Mouse (Mus musculus): Measurements from ENCODE around the gene Tnip3.

Tnip3 gene

DNA sequence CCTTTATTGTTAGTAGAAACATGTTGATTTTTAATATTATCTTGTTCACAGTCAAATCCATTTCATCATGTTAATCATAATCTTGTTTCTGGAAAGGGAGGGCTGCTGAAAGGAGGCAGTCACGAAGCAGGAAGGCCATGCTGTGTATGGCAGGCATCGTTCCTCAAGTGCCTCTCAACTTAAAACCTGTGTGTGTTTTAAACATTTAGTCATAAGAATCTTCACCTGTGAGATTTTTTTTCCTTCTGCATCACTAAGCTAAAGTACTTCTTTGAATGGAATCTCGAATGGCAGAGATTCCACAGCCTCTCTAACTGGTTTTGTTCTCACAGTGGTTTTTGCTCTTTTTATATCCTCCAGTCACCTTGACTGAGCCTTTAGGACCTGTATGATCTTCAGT, 121.3 kb downstream of the Tnip3 start:
- DNase-seq (ENCODE audit: low read depth, low spot score) = peak; percentile 6

DNA sequence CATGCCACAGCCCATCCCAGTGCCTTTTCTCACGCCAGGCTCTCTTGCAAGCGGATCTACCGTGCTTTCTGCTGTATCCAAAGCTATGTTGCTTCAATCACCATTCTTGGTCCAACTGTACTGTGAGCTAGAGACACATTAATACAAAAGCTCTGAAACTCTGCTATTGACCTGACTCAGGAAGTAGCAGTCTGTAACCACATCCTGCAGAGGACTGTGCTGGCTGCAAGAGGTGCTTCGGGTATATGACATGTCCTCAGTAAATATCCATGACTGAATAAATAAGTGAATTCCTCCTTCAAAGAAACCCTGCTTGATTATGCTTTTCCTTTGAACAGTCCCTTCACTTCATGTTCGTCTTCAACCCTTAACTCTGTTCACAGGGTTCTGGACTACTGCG, 122.6 kb downstream of the Tnip3 start:
- peak; percentile 79 for DNase-seq (ENCODE audit: low read depth, low spot score)

DNA sequence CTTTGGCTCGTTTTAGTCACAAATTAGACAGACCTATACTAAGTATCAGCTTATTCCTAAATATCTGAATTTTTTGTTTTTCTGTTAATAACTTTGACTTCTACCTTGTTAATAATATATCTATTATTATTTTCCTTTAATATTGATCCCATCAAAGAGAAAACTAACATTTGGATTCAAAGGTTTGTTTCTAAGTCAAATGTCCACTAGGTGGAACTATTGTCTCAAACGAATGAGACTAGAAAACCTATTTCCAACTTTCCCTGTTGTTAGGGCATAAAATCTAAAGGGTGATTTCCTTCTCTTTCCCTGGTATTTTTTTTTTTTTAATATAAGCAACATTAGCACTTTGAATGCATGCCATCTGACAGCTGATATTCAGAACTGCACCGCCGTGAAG, 126.3 kb downstream of the Tnip3 start:
- peak; percentile 21 for DNase-seq (ENCODE audit: low read depth, low spot score)

DNA sequence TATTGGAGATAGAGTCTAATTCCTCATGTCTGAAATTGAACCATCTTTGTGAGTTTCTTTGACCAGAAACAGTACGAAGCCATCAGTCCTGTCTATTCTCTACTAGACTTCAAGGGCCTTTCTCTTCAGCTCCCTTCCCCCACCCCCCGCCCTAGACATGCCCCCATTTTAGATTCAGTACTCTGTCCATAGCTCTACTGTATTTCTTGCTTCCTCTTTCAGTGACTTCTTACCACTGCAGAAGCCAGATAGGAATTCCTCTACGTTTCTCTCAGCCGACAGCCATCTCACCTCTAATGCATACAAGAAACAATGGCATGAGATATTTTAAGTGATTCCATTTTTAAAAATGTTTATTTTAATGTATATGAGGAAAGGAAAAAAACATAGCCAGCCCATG, 136.2 kb downstream of the Tnip3 start:
- no peak for DNase-seq (ENCODE audit: low read depth, low spot score)

GRCm38 (mm10) chr6:65662050-65662449, 136.9 kb downstream of the Tnip3 start:
- DNase-seq (ENCODE audit: low read depth, low spot score) = peak; percentile 66

DNA sequence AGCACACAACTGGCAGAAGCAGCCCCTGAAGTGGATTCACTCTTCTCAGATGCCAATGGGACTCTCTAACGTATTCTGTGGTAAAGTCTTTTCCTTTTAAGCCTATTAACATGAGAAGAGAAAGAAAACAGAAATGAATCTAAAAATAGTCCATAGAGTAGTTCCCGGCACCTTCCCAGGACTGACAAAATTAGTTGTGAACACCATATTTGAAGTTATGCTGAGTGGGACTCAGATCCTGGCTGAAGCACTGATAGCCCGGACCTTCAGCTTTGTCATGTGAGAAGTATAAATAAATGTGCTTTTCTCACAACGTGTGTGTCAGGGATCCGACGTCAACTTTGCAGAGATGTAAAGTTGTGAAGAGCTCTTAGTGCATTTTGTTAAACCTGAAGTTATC, 138.9 kb downstream of the Tnip3 start:
- no peak for DNase-seq (ENCODE audit: low read depth, low spot score)

- no peak for DNase-seq (ENCODE audit: low read depth, low spot score)
Measured at GRCm38 (mm10) chr6:65666295-65666694, 141.2 kb downstream of the Tnip3 start.

DNA sequence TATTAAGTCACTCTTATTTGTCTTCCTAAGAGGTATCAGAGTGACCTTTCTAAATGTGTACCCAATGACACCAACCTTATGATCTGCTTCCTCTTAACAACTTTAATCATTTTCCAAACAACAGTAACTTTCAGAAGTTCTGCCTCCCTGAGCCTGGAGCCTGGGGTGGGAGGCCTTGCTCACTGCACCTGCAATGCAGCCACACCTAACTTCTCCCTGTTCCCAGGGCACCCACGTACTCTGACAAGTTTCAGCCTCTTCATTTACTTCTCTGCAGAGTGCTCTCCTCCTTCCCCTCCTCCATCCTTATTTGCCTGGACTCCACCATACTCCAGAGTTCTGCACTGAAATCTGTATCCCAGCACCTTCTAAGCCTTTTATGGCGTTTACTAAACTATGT, 144.9 kb downstream of the Tnip3 start:
- DNase-seq (ENCODE audit: low read depth, low spot score) = no peak

DNA sequence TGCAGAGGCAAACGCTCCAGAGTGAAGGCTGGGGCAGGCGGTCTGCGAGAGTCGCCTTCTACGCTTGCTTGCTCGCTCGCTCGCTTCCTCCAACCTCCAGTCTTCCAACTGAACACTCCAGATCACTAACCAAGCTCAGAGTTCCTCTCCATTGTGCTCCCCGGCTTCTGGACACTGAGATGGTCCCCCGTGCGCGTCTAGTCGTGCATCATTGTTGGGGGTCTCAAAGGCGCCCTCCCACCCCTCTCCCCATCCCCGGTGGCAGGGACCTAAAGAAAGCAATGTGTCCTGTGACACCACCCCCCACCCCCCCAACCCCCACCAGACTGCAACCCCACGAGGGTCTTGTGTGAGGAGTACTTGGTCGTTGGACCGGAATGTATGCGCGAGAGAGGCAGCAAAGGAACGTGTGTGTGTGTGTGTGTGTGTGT, 145.9 kb downstream of the Tnip3 start:
- DNase-seq (ENCODE audit: low read depth, low spot score) = no peak

- DNase-seq (ENCODE audit: low read depth, low spot score) = peak; percentile 74
Measured at GRCm38 (mm10) chr6:65671451-65671850, 146.3 kb downstream of the Tnip3 start, which contains the start of gene Ndnf. Gene Ndnf, plus strand, starts transcription at chr6:65671590.

DNA sequence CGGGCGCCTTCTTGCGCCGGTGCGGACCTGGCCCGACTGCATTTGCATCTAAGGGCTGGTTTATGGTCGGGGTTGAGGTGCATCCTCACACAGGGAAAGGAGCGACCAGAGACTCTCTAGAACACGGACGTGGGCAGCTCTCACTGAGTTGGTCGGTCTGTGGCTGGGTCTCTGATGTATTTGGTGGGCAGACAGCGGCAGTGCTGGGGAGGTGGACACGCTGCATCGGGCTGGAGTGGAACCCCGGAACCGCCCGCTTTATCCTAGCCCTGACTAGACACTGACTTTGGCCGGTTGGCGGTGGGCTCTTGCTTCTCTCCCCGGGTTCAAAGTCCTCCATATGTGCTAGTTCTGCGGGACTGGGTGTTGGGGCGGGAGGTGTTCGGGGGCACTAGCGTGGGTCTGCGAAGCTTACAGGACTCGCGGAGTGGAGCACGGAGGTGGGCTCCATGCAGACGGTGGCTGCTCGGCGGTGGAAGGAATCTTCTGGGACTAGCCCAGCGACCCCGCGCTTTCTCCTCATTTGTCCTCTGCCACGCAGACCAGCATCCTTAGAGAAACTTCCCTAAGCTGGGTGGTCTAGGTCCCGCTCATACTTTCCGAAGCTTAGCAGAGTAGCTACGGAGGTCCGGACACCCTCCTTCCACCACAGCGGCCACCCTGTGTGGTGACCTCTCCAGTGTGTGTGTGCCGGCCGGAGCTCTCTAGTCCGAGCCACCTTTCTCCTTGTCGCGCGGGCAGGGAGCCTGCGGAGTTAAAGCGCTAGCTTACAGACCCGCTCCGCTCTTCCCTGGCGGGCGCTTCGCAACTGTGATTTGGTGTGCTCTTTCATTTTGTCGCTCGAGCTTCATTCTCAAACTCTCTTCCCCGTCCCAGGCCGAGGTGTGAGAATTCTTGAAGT, 147.3 kb downstream of the Tnip3 start:
- peak; percentile 33 for DNase-seq (ENCODE audit: low read depth, low spot score)

All from CD4-positive helper T cell, adult 2 months (primary cell).